Mouse (Mus musculus) heart, postnatal 0 days (tissue): ENCODE results near the gene Pigk.

Experiments used
- CTCF ChIP-seq: IDR thresholded peaks from 2 replicates; pipeline ENCODE4 v1.5.1; 2016; ENCODE audit warnings: antibody characterized with exemption, control low read depth, low read depth
- EP300 ChIP-seq: IDR thresholded peaks from 2 replicates; pipeline ENCODE4 v1.6.1; 2016; ENCODE audit warnings: antibody characterized with exemption, low read depth

- TF ChIP-seq CTCF = no peak
- TF ChIP-seq EP300 = no peak
These were observed 14.3 kb downstream of the Pigk start for GRCm38 (mm10) chr3:152728238-152728637.
